Mouse (Mus musculus) E14TG2a.4 (cell line): ENCODE measurements at regions not wholly inside any gene's neighbourhood (a gene's known extent, or its start where the extent isn't known, plus 50 kb on each side); places are given as distances from the start of the nearest gene placed in this dataset.

Experiments used
- H3K27me3 ChIP-seq: 2 replicates; pipeline ENCODE4 v1.6.1; 2014; ENCODE audit warnings: low read length, control low read depth; ENCODE audit not compliant: insufficient read depth
- H3K36me3 ChIP-seq: 2 replicates; pipeline ENCODE4 v1.6.1; 2014; ENCODE audit warnings: low read length, control low read depth; ENCODE audit not compliant: insufficient read depth
- H3K4me1 ChIP-seq: replicated peaks from 2 replicates; pipeline ENCODE4 v1.6.1; 2014; ENCODE audit warnings: low read depth, low read length, control low read depth
- H3K4me3 ChIP-seq: replicated peaks from 2 replicates; pipeline ENCODE4 v1.5.1; 2014; ENCODE audit warnings: mild to moderate bottlenecking, low read length
- H3K9me3 ChIP-seq: 2 replicates; pipeline ENCODE4 v1.6.1; 2014; ENCODE audit warnings: low read length, control low read depth
- CTCF ChIP-seq: conservative IDR thresholded peaks from 2 replicates; pipeline ENCODE4 v1.5.1; 2014; ENCODE audit warnings: low read length
- NANOG ChIP-seq: IDR thresholded peaks from 2 replicates; pipeline ENCODE4 v1.6.1; 2014; ENCODE audit warnings: borderline replicate concordance, low read length, mixed read lengths
- POU5F1 ChIP-seq: IDR thresholded peaks from 2 replicates; pipeline ENCODE4 v1.6.1; 2014; ENCODE audit warnings: low read length, borderline replicate concordance

DNA sequence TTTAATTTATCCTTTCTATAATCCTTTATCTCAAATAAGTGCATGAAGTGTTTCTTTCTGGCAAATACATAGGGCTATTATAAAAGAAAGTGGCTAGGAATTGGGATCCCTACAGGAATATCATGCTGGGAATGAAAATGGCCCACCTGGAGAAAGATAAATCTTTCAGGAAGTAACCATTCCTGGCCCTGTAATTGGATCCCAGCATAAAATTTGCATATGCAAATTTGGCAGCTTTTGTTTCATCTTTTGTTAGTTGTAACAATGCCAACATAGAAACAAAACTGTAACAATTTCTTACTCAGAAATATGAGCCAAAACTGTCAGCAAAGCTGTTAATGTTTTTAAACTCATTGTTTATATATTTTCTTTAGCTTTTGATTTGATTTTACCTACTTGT, 430.0 kb upstream of the Gm20594 start:
- no peaks in the 10 kb centered on the region; the same call in 1 of the 2 replicates for H3K36me3 ChIP-seq
- TF ChIP-seq NANOG (no peak), CTCF (no peak), POU5F1 (peak; percentile 61; the same call in 1 of the 2 replicates)
- H3K27me3 ChIP-seq: no peaks in the 10 kb centered on the region
- H3K4me1 ChIP-seq: peaks cover 12% of the 10 kb centered on the region; the same call in 1 of the 2 replicates
- peaks cover 30% of the 10 kb centered on the region for H3K9me3 ChIP-seq
- H3K4me3 ChIP-seq: no peak overlapping the region

DNA sequence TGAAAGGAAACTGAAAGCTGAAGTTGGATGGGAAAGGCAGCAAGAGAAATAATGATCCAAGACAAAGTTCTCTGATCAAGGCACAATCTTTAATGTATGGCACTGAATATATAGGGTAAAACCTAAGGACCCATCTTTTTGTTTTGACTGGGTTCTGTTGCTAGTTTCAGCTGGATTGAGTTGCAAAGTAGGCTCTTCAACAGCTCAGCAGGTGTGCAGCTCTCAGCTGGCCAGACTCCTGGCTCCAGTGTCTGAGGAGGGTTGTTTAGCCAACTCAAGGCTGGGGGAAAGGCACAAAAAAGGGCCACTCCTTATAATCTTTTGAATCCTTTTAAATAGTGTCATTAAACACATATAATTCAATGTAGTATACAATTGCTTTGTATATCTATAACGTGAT, 416.6 kb upstream of the Gm20594 start:
- TF ChIP-seq CTCF (no peak), NANOG (peak; percentile 60; the same call in 1 of the 2 replicates)
- Histone ChIP-seq H3K36me3 (no peaks in the 10 kb centered on the region), H3K9me3 (no peaks in the 10 kb centered on the region), H3K27me3 (no peaks in the 10 kb centered on the region), H3K4me1 (peaks cover 7% of the 10 kb centered on the region; the same call in 1 of the 2 replicates), H3K4me3 (no peak overlapping the region)

DNA sequence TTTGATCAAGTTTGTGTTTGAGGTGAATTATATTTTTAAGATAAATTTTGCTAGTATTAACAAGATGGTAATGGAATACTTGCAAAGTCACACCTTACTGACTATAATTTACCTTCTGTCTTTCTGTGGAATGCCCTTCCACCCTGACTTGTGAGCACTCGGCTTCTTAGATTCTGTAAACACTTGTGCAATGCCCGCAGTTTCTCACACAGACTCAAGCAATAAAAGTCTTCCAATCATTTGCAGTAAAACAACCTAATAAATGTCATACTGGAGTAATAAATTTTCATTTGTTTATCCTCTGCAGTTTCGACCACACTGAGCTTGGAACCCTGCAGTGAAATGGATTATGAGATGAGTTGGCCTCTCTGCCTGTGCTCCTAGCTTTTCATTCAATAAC, 408.8 kb upstream of the Gm20594 start:
- H3K4me1 ChIP-seq: no peaks in the 10 kb centered on the region
- H3K4me3 ChIP-seq: no peak overlapping the region
- no peaks in the 10 kb centered on the region for H3K27me3 ChIP-seq
- TF ChIP-seq NANOG (no peak), POU5F1 (no peak), CTCF (no peak)
- H3K9me3 ChIP-seq: peaks cover 13% of the 10 kb centered on the region
- no peaks in the 10 kb centered on the region for H3K36me3 ChIP-seq

DNA sequence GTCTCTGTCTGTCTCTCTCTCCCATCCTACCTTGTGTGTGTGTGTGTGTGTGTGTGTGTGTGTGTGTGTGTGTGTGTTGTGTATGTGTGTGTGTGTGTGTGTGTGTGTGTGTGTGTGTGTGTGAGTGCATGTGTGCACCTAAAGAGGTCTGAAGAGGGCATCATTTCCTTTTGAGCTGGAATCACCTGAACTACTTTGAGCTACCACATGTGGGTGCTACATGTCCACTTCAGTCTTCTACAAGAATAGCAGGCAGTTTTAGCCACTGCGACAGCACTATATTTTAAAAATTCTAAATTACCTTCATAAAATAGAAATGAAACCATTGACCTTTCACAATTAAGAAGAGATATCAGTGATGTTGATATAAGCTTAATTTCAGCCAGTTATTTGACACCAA, 371.9 kb upstream of the Gm20594 start:
- Histone ChIP-seq H3K27me3 (no peaks in the 10 kb centered on the region), H3K4me1 (no peaks in the 10 kb centered on the region), H3K4me3 (no peak overlapping the region), H3K9me3 (no peaks in the 10 kb centered on the region), H3K36me3 (no peaks in the 10 kb centered on the region)
- TF ChIP-seq POU5F1: no peak
- no peak for TF ChIP-seq NANOG
- TF ChIP-seq CTCF: no peak

DNA sequence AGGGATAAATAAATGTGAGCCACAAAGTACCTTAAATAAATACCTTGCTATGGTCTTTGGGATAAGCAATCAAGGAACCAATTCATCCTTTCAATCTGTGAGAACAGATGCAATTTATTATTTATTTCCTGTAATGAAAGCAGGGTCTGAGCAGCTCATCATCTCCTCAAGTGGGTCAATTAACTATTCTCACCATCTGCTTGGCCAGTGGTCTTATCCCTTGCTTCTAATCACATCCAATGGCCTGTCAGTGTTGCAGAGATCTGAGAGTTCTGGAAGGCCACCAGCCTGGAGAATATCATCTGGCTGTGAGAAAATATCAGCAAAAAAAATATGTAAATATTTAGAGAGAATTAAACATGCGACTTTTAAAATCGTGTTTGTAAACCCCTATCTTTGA, 326.5 kb upstream of the Gm20594 start:
- TF ChIP-seq NANOG (no peak), CTCF (no peak), POU5F1 (no peak)
- no peaks in the 10 kb centered on the region for H3K27me3 ChIP-seq
- no peak overlapping the region for H3K4me3 ChIP-seq
- no peaks in the 10 kb centered on the region for H3K4me1 ChIP-seq
- no peaks in the 10 kb centered on the region for H3K9me3 ChIP-seq
- H3K36me3 ChIP-seq: no peaks in the 10 kb centered on the region

DNA sequence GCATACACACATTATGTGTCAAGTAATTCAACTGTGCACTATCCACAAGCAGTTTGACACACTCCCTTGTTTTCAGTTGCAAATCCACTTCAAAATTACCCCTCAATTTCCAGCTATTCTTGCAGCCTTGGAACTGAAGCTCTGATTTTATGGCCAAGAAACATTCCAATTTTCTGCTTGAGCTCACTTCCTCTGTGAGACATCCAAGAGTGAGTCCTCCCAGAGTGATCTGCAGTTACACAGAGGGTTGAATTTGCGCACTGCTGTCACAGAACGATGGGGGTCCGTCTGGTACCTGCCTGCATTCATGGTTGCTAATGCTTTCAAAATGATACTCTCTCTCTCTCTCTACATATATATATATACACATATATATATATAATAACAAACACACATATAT, 317.1 kb upstream of the Gm20594 start:
- Histone ChIP-seq H3K4me3 (no peak overlapping the region), H3K36me3 (no peaks in the 10 kb centered on the region), H3K27me3 (no peaks in the 10 kb centered on the region), H3K9me3 (no peaks in the 10 kb centered on the region), H3K4me1 (no peaks in the 10 kb centered on the region)
- TF ChIP-seq POU5F1: no peak
- no peak for TF ChIP-seq CTCF
- no peak for TF ChIP-seq NANOG
